Mouse (Mus musculus) midbrain, postnatal 0 days (tissue): Measurements from ENCODE around the gene RPS10-NUDT3. TPM values are rescaled to one million over a fixed set of nuclear protein-coding genes. Genes with fewer than 3 reads are reported as not detected.

Source experiments
- ATAC-seq: fragments of 200-750 bp; cut with Nextera tagmentation; 2 replicates; pipeline ENCODE4 v1.8.0; 2017; ENCODE audit warnings: moderate number of reproducible peaks, mild to moderate bottlenecking, moderate TSS enrichment, moderate library complexity; ENCODE audit not compliant: low FRiP score
- DNase-seq: peaks from one replicate; pipeline ENCODE4 v3.0.0-alpha.2; 2015; ENCODE audit warnings: low spot score
- H3K27ac ChIP-seq: fragments of 300-500 bp; sonication (generic); 2 replicates; pipeline ENCODE4 v1.5.1; 2014; ENCODE audit warnings: low read depth, mild to moderate bottlenecking, low read length, mixed read lengths
- H3K27me3 ChIP-seq: fragments of 300-500 bp; sonication (generic); 2 replicates; pipeline ENCODE4 v1.6.1; 2014; ENCODE audit warnings: low read length, control low read depth, mixed read lengths; ENCODE audit not compliant: insufficient read depth
- H3K36me3 ChIP-seq: fragments of 300-500 bp; sonication (generic); 2 replicates; pipeline ENCODE4 v1.6.1; 2014; ENCODE audit warnings: low read length, control low read depth, mixed read lengths; ENCODE audit not compliant: insufficient read depth
- H3K4me1 ChIP-seq: fragments of 300-500 bp; sonication (generic); 2 replicates; pipeline ENCODE4 v1.6.1; 2014; ENCODE audit warnings: mild to moderate bottlenecking, control low read depth, antibody characterized with exemption, low read length, mixed read lengths; ENCODE audit not compliant: insufficient read depth
- H3K4me2 ChIP-seq: fragments of 300-500 bp; sonication (generic); 2 replicates; pipeline ENCODE4 v1.6.1; 2014; ENCODE audit warnings: low read depth, mild to moderate bottlenecking, low read length, mixed read lengths; ENCODE audit not compliant: poor library complexity, severe bottlenecking
- H3K4me3 ChIP-seq: fragments of 300-500 bp; sonication (generic); 2 replicates; pipeline ENCODE4 v1.5.1; 2014; ENCODE audit warnings: low read depth, mild to moderate bottlenecking, low read length, moderate library complexity
- H3K9ac ChIP-seq: fragments of 300-500 bp; sonication (generic); replicated peaks from 2 replicates; pipeline ENCODE4 v1.6.1; 2014; ENCODE audit warnings: mild to moderate bottlenecking, low read length, moderate library complexity, mixed read lengths; ENCODE audit not compliant: poor library complexity, severe bottlenecking
- H3K9me3 ChIP-seq: fragments of 300-500 bp; sonication (generic); 2 replicates; pipeline ENCODE4 v1.6.1; 2016; ENCODE audit warnings: low read length, control low read depth
- CTCF ChIP-seq: IDR thresholded peaks from 2 replicates; pipeline ENCODE4 v1.5.1; 2016; ENCODE audit warnings: antibody characterized with exemption, mild to moderate bottlenecking
- WGBS: fragments of 180-500 bp; shearing (Covaris S2); extraction: QIAGEN DNeasy Blood & Tissue Kit; methylation state at CpG from one replicate; pipeline ENCODE4 v1.1.7; 2014; 5-methylcytosine and 5-hydroxymethylcytosine counted together
- polyA plus RNA-seq: library from polyadenylated mRNA; unstranded; fragments of >200 nt; fragmentation: Nextera tagmentation; extraction: Ambion mirVana; gene quantifications from 2 replicates; pipeline ENCODE4 v1.2.1, GENCODE M21; 2015
- total RNA-seq: library from RNA; depleted of rRNA; stranded (reverse); fragments of >200 nt; gene quantifications from 2 replicates; pipeline ENCODE4 v1.2.3, GENCODE M21; 2014

RPS10-NUDT3 gene
- total and polyA plus RNA-seq, 2 experiments from 2014 or later, result not detected

DNA sequence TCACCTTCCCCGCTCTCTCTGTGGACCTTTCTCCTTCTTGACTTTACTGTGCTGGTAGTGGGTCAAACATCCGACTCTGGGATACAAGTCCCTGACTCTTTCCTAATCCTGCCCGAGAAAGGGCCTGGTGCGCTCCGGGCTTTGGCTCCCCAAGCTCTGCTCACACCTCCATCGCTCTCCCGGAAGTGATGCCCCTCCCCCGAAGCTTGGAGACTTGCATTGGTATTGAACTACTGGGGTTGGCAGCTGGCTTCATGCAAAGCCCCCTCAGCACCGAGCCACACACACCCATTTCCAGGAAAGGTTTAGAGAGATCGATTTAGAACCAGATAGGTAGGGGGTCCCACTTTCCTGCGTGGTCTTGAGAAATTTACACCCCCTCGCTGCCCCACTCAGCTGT, 89.0 kb downstream of the RPS10-NUDT3 start:
- Histone ChIP-seq H3K27ac (no peak overlapping the region), H3K4me3 (no peak overlapping the region), H3K9me3 (no peaks in the 10 kb centered on the region), H3K4me1 (no peaks in the 10 kb centered on the region), H3K9ac (no peak overlapping the region), H3K4me2 (no peak overlapping the region), H3K27me3 (no peaks in the 10 kb centered on the region), H3K36me3 (no peaks in the 10 kb centered on the region)
- no peak for DNase-seq
- TF ChIP-seq CTCF, result no peak
- ATAC-seq, result no peak
- WGBS, result 45% methylated on average over 12 of the region's 12 CpGs

GRCm38 (mm10) chr17:27544551-27544950, 90.5 kb downstream of the RPS10-NUDT3 start:
- ATAC-seq, result no peak
- no peak overlapping the region for H3K4me3 ChIP-seq
- no peaks in the 10 kb centered on the region for H3K27me3 ChIP-seq
- no peak for TF ChIP-seq CTCF
- no peaks in the 10 kb centered on the region for H3K4me1 ChIP-seq
- no peak for DNase-seq
- no peaks in the 10 kb centered on the region for H3K36me3 ChIP-seq
- H3K9me3 ChIP-seq, result no peaks in the 10 kb centered on the region
- 81% methylated on average over 11 of the region's 11 CpGs for WGBS
- no peak overlapping the region for H3K4me2 ChIP-seq
- no peak overlapping the region for H3K27ac ChIP-seq
- no peak overlapping the region for H3K9ac ChIP-seq

DNA sequence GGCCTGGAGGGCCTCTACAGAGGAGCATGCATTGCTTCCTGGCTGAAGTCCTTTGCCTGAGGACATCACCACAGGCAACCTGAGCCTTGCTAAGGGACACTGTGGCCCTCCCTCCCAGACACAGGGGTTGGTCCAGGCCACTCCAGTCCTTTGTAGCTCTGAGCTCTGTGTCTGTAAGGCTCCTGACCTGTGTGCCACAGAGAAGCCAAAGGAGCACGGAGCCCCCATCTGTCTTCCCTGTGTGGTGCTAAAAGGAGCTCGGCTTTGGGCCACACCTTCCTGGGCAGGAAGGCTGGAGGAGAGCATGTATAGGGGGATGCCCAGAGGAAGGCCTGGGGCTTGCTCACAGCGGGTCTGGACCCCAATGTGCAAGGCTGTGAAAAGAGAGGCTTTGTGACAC, 93.0 kb downstream of the RPS10-NUDT3 start:
- no peaks in the 10 kb centered on the region for H3K27me3 ChIP-seq

DNA sequence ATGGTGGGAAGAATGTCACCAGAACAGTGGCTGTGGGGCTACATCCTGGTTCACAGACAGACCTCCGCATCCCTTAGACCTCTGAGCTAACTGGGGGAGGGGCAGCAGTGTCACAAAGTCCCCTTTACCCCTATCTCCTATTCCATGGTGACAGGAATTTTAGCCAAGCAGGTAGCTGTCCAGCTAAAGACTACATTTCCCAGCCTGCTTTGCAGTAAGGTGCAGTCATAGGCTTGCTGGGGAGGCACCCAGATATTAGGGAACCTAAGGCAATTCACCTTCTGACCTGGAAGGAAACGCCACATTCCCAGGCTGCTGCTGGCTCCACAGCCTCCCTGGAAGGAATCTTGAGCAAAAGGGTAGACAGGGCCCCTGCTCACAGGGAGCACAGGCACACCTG, 93.8 kb downstream of the RPS10-NUDT3 start:
- H3K36me3 ChIP-seq, result no peaks in the 10 kb centered on the region
- ATAC-seq, result no peak
- H3K4me3 ChIP-seq, result no peak overlapping the region
- no peak for DNase-seq
- H3K9ac ChIP-seq, result no peak overlapping the region
- H3K9me3 ChIP-seq, result no peaks in the 10 kb centered on the region
- H3K4me2 ChIP-seq, result no peak overlapping the region
- H3K27me3 ChIP-seq, result no peaks in the 10 kb centered on the region
- no peak for TF ChIP-seq CTCF
- H3K4me1 ChIP-seq, result no peaks in the 10 kb centered on the region
- 80% methylated on average over 2 of the region's 2 CpGs for WGBS
- no peak overlapping the region for H3K27ac ChIP-seq

More for the DNA sequence above, 93.0 kb downstream of the RPS10-NUDT3 start:
- Histone ChIP-seq H3K4me3 (no peak overlapping the region), H3K36me3 (no peaks in the 10 kb centered on the region), H3K27ac (no peak overlapping the region), H3K4me2 (no peak overlapping the region), H3K9me3 (no peaks in the 10 kb centered on the region), H3K9ac (no peak overlapping the region), H3K4me1 (no peaks in the 10 kb centered on the region)
- 79% methylated on average over 3 of the region's 3 CpGs for WGBS
- no peak for DNase-seq
- no peak for TF ChIP-seq CTCF
- ATAC-seq, result no peak

DNA sequence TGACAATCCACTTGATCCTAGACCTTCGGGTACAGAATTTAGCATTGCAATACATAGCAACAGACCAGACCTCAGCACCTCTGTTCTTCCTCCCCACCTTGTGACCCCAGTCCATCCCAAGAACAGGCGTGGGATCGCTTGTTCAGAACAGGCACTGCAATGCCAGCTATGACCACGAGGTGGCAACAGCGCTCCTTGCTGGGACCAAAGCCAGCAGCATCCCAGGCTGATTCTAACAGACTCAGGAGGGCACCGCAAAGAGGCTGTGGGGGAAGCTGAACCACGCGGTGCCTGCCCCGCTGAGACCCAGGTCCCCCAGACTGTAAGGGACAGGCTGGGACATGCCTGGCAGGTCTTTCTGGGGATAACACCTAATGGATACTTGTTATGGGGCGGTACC, 100.3 kb downstream of the RPS10-NUDT3 start:
- Histone ChIP-seq H3K27ac (no peak overlapping the region), H3K9me3 (no peaks in the 10 kb centered on the region), H3K27me3 (no peaks in the 10 kb centered on the region), H3K36me3 (no peaks in the 10 kb centered on the region), H3K4me3 (no peak overlapping the region), H3K4me1 (no peaks in the 10 kb centered on the region), H3K9ac (no peak overlapping the region), H3K4me2 (no peak overlapping the region)
- TF ChIP-seq CTCF, result peak; percentile 100
- no peak for ATAC-seq
- WGBS, result 4% methylated on average over 10 of the region's 10 CpGs
- peak; percentile 83 for DNase-seq

- ATAC-seq (no peak), DNase-seq (no peak)
- Histone ChIP-seq H3K9ac (no peak overlapping the region), H3K9me3 (no peaks in the 10 kb centered on the region), H3K4me1 (no peaks in the 10 kb centered on the region), H3K4me2 (no peak overlapping the region), H3K27me3 (no peaks in the 10 kb centered on the region), H3K36me3 (no peaks in the 10 kb centered on the region), H3K4me3 (no peak overlapping the region), H3K27ac (no peak overlapping the region)
- 83% methylated on average over 3 of the region's 3 CpGs for WGBS
- TF ChIP-seq CTCF, result peak; percentile 36
These were observed 101.7 kb downstream of the RPS10-NUDT3 start for GRCm38 (mm10) chr17:27533354-27533753.
